Mouse (Mus musculus): ENCODE results near the gene Apoa2. TPM values are rescaled to one million over a fixed set of nuclear protein-coding genes. Genes with fewer than 3 reads are reported as not detected.
A peak's percentile ranks its signal among the peaks of the same experiment; 100 is the strongest.

Apoa2 gene
- polyA plus RNA-seq, 1 experiment from 2014 or later = 4.6 TPM

DNA sequence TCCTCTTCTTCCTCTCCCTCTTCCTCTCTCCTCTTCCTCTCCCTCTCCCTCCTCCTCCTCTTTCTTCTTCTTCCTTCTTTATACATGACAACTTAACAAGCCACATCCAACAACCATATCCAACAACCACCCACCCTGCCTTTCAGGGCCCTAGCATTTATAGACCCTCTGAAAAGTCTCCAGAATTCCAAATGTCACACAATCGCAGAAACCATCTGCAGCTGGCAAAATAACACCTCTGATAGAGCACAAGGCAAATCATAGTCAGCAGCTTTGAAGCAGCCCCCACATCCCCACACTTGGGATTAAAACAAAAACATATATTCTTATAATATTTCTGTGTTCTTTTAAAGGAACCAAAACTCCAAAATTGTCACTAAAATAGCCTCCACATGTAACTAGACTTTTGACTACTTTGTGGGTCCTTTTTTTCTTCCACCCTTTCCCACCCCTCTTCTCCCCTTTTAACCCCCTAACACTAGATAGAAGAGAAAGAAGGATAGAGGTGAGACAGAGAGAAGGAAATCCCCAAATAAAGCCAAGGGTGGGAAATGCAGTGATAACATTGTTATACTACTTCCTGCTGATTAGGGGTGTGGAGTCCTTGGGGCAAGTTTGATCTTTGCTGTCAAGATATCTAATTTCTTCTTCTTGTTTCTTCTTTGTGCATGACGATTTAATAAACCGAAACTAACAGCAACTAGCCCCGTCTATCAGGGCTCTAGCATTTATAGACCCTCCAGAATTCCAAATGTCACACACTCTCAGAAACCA is 41.3 kb downstream of the Apoa2 start:
- H3K4me2 ChIP-seq (ENCODE audit: low read depth, severe bottlenecking) = no peak overlapping the region
- 77% methylated on average over 4 of the region's 4 CpGs for WGBS
- H3K9ac ChIP-seq (ENCODE audit: low read length) = no peak overlapping the region
- no peak overlapping the region for H3K27ac ChIP-seq (replicated peaks; ENCODE audit: low read depth, low read length)
- H3K27me3 ChIP-seq (ENCODE audit: control insufficient read depth, insufficient read depth, low read length) = no peaks in the 10 kb centered on the region
- no peak for ATAC-seq (ENCODE audit: insufficient number of reproducible peaks, low FRiP score, low TSS enrichment, low read depth)
- peaks cover 4% of the 10 kb centered on the region for H3K4me1 ChIP-seq (ENCODE audit: control insufficient read depth, insufficient read depth, low read length)
- H3K4me3 ChIP-seq (ENCODE audit: low read depth, low read length) = no peak overlapping the region
- H3K36me3 ChIP-seq (ENCODE audit: control insufficient read depth, insufficient read depth, low read length) = no peaks in the 10 kb centered on the region
- DNase-seq (ENCODE audit: low spot score) = no peak
- H3K9me3 ChIP-seq (ENCODE audit: control insufficient read depth, low read length) = no peaks in the 10 kb centered on the region

- peaks cover 6% of the 10 kb centered on the region for H3K4me1 ChIP-seq (ENCODE audit: control insufficient read depth, insufficient read depth, low read length)
Measured at GRCm38 (mm10) chr1:171268341-171268740, 43.5 kb downstream of the Apoa2 start.

DNA sequence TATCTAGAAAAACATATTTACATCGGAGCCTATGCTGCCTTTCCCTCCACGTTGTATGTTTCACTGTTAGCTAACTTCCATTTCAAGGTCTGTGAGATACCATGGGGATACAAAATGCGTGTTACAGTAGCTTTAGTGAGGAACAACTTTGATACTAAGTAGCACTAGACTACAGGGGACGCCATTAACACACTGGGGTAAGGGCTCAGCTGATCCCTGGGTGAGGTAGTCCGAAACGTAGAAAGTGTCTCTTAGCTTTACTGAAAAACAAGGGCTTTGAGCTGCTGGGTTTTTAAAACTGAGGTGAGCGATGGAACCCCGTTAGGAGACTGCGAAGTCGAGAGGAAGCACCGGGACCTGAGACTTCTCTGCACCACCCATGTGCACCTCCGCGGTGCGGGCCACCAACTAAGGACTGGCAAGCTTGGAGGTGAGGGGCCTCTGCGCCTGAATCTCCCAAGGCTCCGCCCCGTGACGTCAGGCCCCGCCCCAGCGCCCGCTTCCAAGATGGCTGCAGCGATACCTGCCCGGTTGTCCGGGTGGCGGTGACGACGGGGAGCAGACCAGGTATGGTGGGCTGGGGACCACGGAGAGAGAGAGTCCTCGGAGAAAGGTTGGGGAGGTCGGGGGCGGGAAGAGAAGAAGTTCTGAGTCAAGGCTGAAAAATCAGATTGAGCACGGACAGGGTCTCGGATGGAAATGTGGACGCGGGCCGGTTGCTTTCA is 45.2 kb downstream of the Apoa2 start, which contains the start of gene B4galt3:
TSS of gene B4galt3 (plus strand) at position 481 of the 725 bp plus-strand sequence.
- Histone ChIP-seq H3K9ac (ENCODE audit: low read length) (peak within 1 kb of the TSS; percentile 72), H3K27me3 (ENCODE audit: control insufficient read depth, insufficient read depth, low read length) (no peaks in the 10 kb centered on the region), H3K4me1 (ENCODE audit: control insufficient read depth, insufficient read depth, low read length) (peaks cover 6% of the 10 kb centered on the region), H3K4me2 (ENCODE audit: low read depth, severe bottlenecking) (peak within 1 kb of the TSS; percentile 91), H3K27ac (replicated peaks; ENCODE audit: low read depth, low read length) (no peak within 1 kb of the TSS; the same call in 1 of the 2 replicates), H3K9me3 (ENCODE audit: control insufficient read depth, low read length) (no peaks in the 10 kb centered on the region), H3K4me3 (ENCODE audit: low read depth, low read length) (peak within 1 kb of the TSS; percentile 75), H3K36me3 (ENCODE audit: control insufficient read depth, insufficient read depth, low read length) (peaks cover 12% of the 10 kb centered on the region; the same call in 1 of the 2 replicates)
- ATAC-seq (ENCODE audit: insufficient number of reproducible peaks, low FRiP score, low TSS enrichment, low read depth) = peak; percentile 94
- 4% methylated on average over 36 of the region's 36 CpGs for WGBS
- peak; percentile 97 for DNase-seq (ENCODE audit: low spot score)

More at GRCm38 (mm10) chr1:171268341-171268740, 43.5 kb downstream of the Apoa2 start:
- H3K9me3 ChIP-seq (ENCODE audit: control insufficient read depth, low read length) = no peaks in the 10 kb centered on the region
- no peaks in the 10 kb centered on the region for H3K27me3 ChIP-seq (ENCODE audit: control insufficient read depth, insufficient read depth, low read length)
- no peak overlapping the region for H3K4me2 ChIP-seq (ENCODE audit: low read depth, severe bottlenecking)
- 68% methylated on average over 1 of the region's 1 CpGs for WGBS
- ATAC-seq (ENCODE audit: insufficient number of reproducible peaks, low FRiP score, low TSS enrichment, low read depth) (no peak), DNase-seq (ENCODE audit: low spot score) (no peak)
- H3K27ac ChIP-seq (replicated peaks; ENCODE audit: low read depth, low read length) = no peak overlapping the region
- no peak overlapping the region for H3K9ac ChIP-seq (ENCODE audit: low read length)
- no peak overlapping the region for H3K4me3 ChIP-seq (ENCODE audit: low read depth, low read length)
- H3K36me3 ChIP-seq (ENCODE audit: control insufficient read depth, insufficient read depth, low read length) = peaks cover 3% of the 10 kb centered on the region; the same call in 1 of the 2 replicates

GRCm38 (mm10) chr1:171270573-171270900 is 45.7 kb downstream of the Apoa2 start:
- peak overlapping the region; percentile 75 for H3K4me3 ChIP-seq (ENCODE audit: low read depth, low read length)
- peak overlapping the region; percentile 72 for H3K9ac ChIP-seq (ENCODE audit: low read length)
- no peaks in the 10 kb centered on the region for H3K9me3 ChIP-seq (ENCODE audit: control insufficient read depth, low read length)
- H3K27me3 ChIP-seq (ENCODE audit: control insufficient read depth, insufficient read depth, low read length) = no peaks in the 10 kb centered on the region
- no peak for DNase-seq (ENCODE audit: low spot score)
- H3K27ac ChIP-seq (replicated peaks; ENCODE audit: low read depth, low read length) = no peak overlapping the region; the same call in 1 of the 2 replicates
- H3K4me1 ChIP-seq (ENCODE audit: control insufficient read depth, insufficient read depth, low read length) = peaks cover 6% of the 10 kb centered on the region
- WGBS = under 1% methylated on average over 17 of the region's 19 CpGs
- peak overlapping the region; percentile 91 for H3K4me2 ChIP-seq (ENCODE audit: low read depth, severe bottlenecking)
- peaks cover 13% of the 10 kb centered on the region; the same call in 1 of the 2 replicates for H3K36me3 ChIP-seq (ENCODE audit: control insufficient read depth, insufficient read depth, low read length)
- ATAC-seq (ENCODE audit: insufficient number of reproducible peaks, low FRiP score, low TSS enrichment, low read depth) = peak; percentile 73

DNA sequence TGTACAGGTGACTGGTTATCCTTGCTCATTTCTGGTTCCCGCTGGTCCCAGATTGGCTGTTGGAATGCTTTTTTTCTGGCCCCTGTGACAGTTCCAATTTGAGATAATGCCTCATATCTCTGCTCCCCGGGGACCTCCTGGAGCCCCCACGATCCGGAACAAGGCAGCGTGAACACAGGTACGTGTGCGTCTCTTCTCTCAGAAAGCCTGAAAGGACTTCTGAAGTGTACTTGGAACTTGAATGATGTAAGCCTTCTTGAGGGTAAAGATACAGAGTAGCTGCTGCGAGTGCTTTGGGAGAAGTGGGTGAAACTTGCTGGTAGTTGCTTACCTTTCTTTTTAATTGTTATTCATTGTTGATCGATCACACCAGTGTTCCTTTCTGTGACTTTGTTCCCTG is 46.3 kb downstream of the Apoa2 start:
- peak overlapping the region; percentile 91 for H3K4me2 ChIP-seq (ENCODE audit: low read depth, severe bottlenecking)
- 47% methylated on average over 9 of the region's 9 CpGs for WGBS

GRCm38 (mm10) chr1:171271622-171272021 is 46.8 kb downstream of the Apoa2 start:
- ATAC-seq (ENCODE audit: insufficient number of reproducible peaks, low FRiP score, low TSS enrichment, low read depth) = no peak
- Histone ChIP-seq H3K4me1 (ENCODE audit: control insufficient read depth, insufficient read depth, low read length) (peaks cover 6% of the 10 kb centered on the region), H3K4me2 (ENCODE audit: low read depth, severe bottlenecking) (peak overlapping the region; percentile 91; the same call in 1 of the 2 replicates), H3K27ac (replicated peaks; ENCODE audit: low read depth, low read length) (no peak overlapping the region), H3K36me3 (ENCODE audit: control insufficient read depth, insufficient read depth, low read length) (peaks cover 20% of the 10 kb centered on the region), H3K9me3 (ENCODE audit: control insufficient read depth, low read length) (no peaks in the 10 kb centered on the region), H3K4me3 (ENCODE audit: low read depth, low read length) (no peak overlapping the region), H3K27me3 (ENCODE audit: control insufficient read depth, insufficient read depth, low read length) (no peaks in the 10 kb centered on the region), H3K9ac (ENCODE audit: low read length) (no peak overlapping the region)
- 76% methylated on average over 10 of the region's 10 CpGs for WGBS
- DNase-seq (ENCODE audit: low spot score) = no peak

More for the DNA sequence above, 46.3 kb downstream of the Apoa2 start:
- Histone ChIP-seq H3K4me3 (ENCODE audit: low read depth, low read length) (peak overlapping the region; percentile 75), H3K9ac (ENCODE audit: low read length) (no peak overlapping the region; the same call in 1 of the 2 replicates), H3K27ac (replicated peaks; ENCODE audit: low read depth, low read length) (no peak overlapping the region), H3K36me3 (ENCODE audit: control insufficient read depth, insufficient read depth, low read length) (peaks cover 18% of the 10 kb centered on the region), H3K27me3 (ENCODE audit: control insufficient read depth, insufficient read depth, low read length) (no peaks in the 10 kb centered on the region), H3K4me1 (ENCODE audit: control insufficient read depth, insufficient read depth, low read length) (peaks cover 6% of the 10 kb centered on the region), H3K9me3 (ENCODE audit: control insufficient read depth, low read length) (no peaks in the 10 kb centered on the region)
- ATAC-seq (ENCODE audit: insufficient number of reproducible peaks, low FRiP score, low TSS enrichment, low read depth) (no peak), DNase-seq (ENCODE audit: low spot score) (no peak)

DNA sequence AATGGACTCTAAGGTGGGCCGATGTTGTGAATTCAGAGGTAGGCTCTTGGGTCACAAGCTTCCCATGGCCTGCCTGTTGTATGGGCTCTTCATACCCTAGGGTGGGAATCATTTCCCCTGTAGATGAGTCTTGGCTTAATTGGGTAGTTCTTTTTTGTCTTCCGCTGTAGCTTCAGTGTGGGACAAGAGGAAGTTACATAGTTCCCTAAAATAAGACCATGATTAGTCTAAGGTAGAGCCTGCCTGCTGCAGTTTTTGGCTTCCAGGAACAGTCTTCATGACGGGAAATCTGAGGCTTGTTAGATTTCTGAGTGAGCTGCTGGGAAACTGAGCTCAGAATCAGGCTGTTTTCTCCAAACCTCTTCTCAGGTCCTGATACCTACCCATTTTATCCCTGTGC is 47.2 kb downstream of the Apoa2 start:
- H3K27me3 ChIP-seq (ENCODE audit: control insufficient read depth, insufficient read depth, low read length) = no peaks in the 10 kb centered on the region
- no peaks in the 10 kb centered on the region for H3K9me3 ChIP-seq (ENCODE audit: control insufficient read depth, low read length)
- H3K9ac ChIP-seq (ENCODE audit: low read length) = no peak overlapping the region
- no peak overlapping the region for H3K4me3 ChIP-seq (ENCODE audit: low read depth, low read length)
- peaks cover 22% of the 10 kb centered on the region for H3K36me3 ChIP-seq (ENCODE audit: control insufficient read depth, insufficient read depth, low read length)
- no peak overlapping the region for H3K27ac ChIP-seq (replicated peaks; ENCODE audit: low read depth, low read length)
- H3K4me1 ChIP-seq (ENCODE audit: control insufficient read depth, insufficient read depth, low read length) = peaks cover 6% of the 10 kb centered on the region
- WGBS = 88% methylated on average over 3 of the region's 3 CpGs
- DNase-seq (ENCODE audit: low spot score) (no peak), ATAC-seq (ENCODE audit: insufficient number of reproducible peaks, low FRiP score, low TSS enrichment, low read depth) (no peak)
- no peak overlapping the region for H3K4me2 ChIP-seq (ENCODE audit: low read depth, severe bottlenecking)

DNA sequence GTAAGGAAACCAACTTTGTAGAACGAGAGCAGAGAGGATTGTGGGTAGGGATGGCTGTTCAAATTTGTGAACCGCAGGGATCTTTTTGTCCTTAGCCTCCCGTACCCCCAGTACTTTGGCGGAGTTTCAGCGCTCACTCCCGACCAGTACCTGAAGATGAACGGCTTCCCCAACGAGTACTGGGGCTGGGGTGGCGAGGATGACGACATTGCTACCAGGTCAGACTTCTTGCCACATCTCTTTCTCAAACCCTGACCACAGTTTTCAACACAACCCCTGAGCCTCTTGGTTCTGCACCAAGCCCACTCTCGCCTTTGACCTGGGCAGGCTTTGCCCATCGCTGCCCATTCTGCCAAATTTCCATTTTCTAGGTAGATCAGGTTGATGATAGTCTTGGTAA is 49.3 kb downstream of the Apoa2 start:
- H3K27me3 ChIP-seq (ENCODE audit: control insufficient read depth, insufficient read depth, low read length) = no peaks in the 10 kb centered on the region
- peaks cover 6% of the 10 kb centered on the region for H3K4me1 ChIP-seq (ENCODE audit: control insufficient read depth, insufficient read depth, low read length)
- H3K27ac ChIP-seq (replicated peaks; ENCODE audit: low read depth, low read length) = no peak overlapping the region
- no peaks in the 10 kb centered on the region for H3K9me3 ChIP-seq (ENCODE audit: control insufficient read depth, low read length)
- no peak overlapping the region for H3K9ac ChIP-seq (ENCODE audit: low read length)
- WGBS = 93% methylated on average over 12 of the region's 12 CpGs
- no peak for ATAC-seq (ENCODE audit: insufficient number of reproducible peaks, low FRiP score, low TSS enrichment, low read depth)
- no peak overlapping the region for H3K4me3 ChIP-seq (ENCODE audit: low read depth, low read length)
- no peak for DNase-seq (ENCODE audit: low spot score)
- H3K36me3 ChIP-seq (ENCODE audit: control insufficient read depth, insufficient read depth, low read length) = peaks cover 28% of the 10 kb centered on the region
- H3K4me2 ChIP-seq (ENCODE audit: low read depth, severe bottlenecking) = no peak overlapping the region
